Mouse (Mus musculus) E14TG2a.4 (cell line): ENCODE results near the gene Khnyn.

Source experiments
- CTCF ChIP-seq: conservative IDR thresholded peaks from 2 replicates; pipeline ENCODE4 v1.5.1; 2014; ENCODE audit warnings: low read length
- NANOG ChIP-seq: IDR thresholded peaks from 2 replicates; pipeline ENCODE4 v1.6.1; 2014; ENCODE audit warnings: borderline replicate concordance, low read length, mixed read lengths
- POU5F1 ChIP-seq: IDR thresholded peaks from 2 replicates; pipeline ENCODE4 v1.6.1; 2014; ENCODE audit warnings: low read length, borderline replicate concordance

- TF ChIP-seq CTCF (no peak), NANOG (no peak), POU5F1 (no peak)
Measured at GRCm38 (mm10) chr14:55883149-55883661, 1.5 kb upstream of the Khnyn start.
